Mouse (Mus musculus): ENCODE measurements at regions not wholly inside any gene's neighbourhood (a gene's known extent, or its start where the extent isn't known, plus 50 kb on each side); places are given as distances from the start of the nearest gene placed in this dataset.

- intact Hi-C loops (cut with DNase I): no loop called here
- DNase-seq (ENCODE audit: low spot score in 2 of 2): no peak
Observed at GRCm38 (mm10) chr13:36807961-36808360, 73.0 kb upstream of the Nrn1 start.

DNA sequence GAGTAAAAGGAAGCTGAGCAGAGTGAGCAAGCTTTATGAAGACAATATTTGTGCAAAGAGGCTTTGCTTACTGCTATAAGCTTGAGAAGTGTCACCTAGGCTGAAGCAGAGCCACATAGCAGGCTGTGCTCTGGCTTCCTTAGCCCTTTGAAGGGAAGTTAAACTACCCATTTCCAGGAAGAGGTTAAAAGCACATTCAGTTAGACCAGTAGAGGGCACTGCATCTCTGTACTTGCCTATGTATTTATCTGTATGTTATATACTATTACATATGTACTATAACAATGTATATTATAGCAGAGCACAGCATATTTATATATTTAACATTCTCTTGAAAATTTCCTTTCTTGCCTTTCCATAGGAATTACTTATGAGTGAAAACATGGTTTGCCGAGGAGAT, 54.4 kb upstream of the Nrn1 start:
- intact Hi-C loops (cut with DNase I): no loop called here
- DNase-seq (ENCODE audit: low spot score in 2 of 2): peak; percentile 39 to 76
